Mouse (Mus musculus) Patski (cell line): ENCODE results near the gene Peli2. TPM values are rescaled to one million over a fixed set of nuclear protein-coding genes. Genes with fewer than 3 reads are reported as not detected.

Experiments
- ATAC-seq: fragments of 100-300 bp; one replicate; pipeline ENCODE4 v1.8.0; 2021
- CTCF ChIA-PET: fragments of 350-600 bp; sonication (Branson Sonifier 250); formaldehyde crosslinking; loops from one replicate; lab custom pipeline; 2022; ENCODE audit warnings: inconsistent platforms; lab: Charles Lee
- POLR2A ChIA-PET: fragments of 350-600 bp; sonication (Branson Sonifier 250); formaldehyde crosslinking; loops from one replicate; lab custom pipeline; 2022; ENCODE audit warnings: antibody characterized with exemption, inconsistent platforms; lab: Charles Lee
- DNase-seq: peaks from one replicate; pipeline ENCODE4 v3.0.0-alpha.2; 2011; ENCODE audit warnings: low read depth, low spot score
- H3K27me3 ChIP-seq: fragments of 371-371 bp; one replicate; pipeline ENCODE4 v1.5.1; 2021
- CTCF ChIP-seq: fragments of 100-300 bp; IDR thresholded peaks from one replicate; pipeline ENCODE4 v1.5.1; 2021
- in situ Hi-C: fragments of 300-500 bp; cut with MboI; formaldehyde crosslinking; loops from 3 replicates; pipeline ENCODE4 v1.11.1; 2018; ENCODE audit warnings: low pct_unique_long_range_greater_than_20kb, mixed read lengths
- polyA plus RNA-seq: library from polyadenylated mRNA; unstranded; gene quantifications from one replicate; pipeline ENCODE4 v1.2.3, GENCODE M21; 2021

Gene Peli2
- polyA plus RNA-seq, 1 experiment from 2014 or later, result 5.4 TPM

DNA sequence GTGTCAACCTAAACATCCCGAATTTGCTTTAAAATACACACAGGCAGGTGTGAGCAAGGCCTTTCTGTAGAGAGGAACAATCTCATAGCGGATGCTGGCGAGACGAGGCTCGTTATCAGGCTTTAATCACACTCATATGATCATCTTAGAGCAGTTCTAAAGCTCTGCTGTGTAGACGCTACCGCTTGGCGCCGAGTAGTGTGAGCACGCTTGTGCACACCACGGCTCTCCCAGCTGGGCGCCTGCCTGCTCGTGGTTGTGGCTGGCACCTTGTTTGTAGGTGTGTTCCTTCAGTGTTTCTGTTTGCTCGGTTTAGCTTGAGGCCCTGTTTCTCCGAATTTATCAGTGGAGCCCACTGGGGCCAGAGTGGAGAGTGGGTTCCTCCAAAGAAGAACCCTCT is 93.0 kb downstream of the Peli2 start:
- no peak for TF ChIP-seq CTCF
- ChIA-PET CTCF (no interaction called here), POLR2A (no interaction called here)
- DNase-seq (no peak), ATAC-seq (no peak)
- no peaks in the 10 kb centered on the region for H3K27me3 ChIP-seq
- in situ Hi-C loops, result no loop called here

DNA sequence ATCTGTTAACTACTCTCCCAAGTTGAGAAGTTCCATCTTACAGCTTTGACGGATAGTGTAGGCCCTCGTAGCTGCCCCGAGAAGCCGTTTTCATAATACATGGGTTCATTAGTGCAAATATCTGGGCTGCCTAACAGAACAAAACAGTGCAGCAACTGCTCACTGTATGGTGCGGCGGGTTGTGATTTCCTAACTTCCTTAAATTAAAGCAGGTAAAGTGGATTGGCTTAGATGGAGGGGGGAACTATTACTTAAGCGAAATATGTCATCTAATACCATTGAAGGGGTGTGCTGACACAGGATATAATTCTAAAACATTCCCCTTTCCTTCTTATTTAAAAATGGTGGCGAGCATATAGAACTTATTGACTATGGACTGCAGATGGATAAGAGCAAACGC is 101.4 kb downstream of the Peli2 start:
- DNase-seq (no peak), ATAC-seq (no peak)
- H3K27me3 ChIP-seq, result no peaks in the 10 kb centered on the region
- in situ Hi-C loops, result no loop called here
- ChIA-PET POLR2A (no interaction called here), CTCF (interaction anchor here (1.7 kb wide), 1 partner anchor 19 kb away, joined by 4 read pairs; no protein-coding TSS in a partner anchor)
- TF ChIP-seq CTCF, result no peak

DNA sequence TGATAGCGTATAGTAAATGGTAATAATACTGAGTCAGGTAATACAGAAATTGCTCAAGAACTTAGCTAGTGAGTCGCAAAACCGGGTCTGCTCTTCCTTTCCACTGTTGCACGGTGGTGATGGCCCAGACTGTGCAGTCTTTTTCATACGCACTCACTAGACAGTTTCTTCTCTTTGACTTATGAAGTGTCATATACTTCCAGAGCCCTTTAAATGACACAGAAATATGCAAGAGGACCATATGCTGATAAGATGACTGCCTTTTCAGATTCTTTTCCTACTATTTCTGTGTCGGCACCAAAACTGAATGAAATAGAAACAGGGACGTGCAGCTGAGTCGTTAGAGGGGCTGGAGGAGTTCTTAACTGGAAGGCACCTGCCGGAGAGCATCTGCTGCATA is 102.1 kb downstream of the Peli2 start:
- ATAC-seq (no peak), DNase-seq (no peak)
- H3K27me3 ChIP-seq, result no peaks in the 10 kb centered on the region
- in situ Hi-C loops, result no loop called here
- no peak for TF ChIP-seq CTCF
- POLR2A ChIA-PET, result no interaction called here
- CTCF ChIA-PET, result interaction anchor here (1.7 to 2.2 kb wide), 2 partner anchors 19 kb away, joined by 4 to 5 read pairs; no protein-coding TSS in a partner anchor

DNA sequence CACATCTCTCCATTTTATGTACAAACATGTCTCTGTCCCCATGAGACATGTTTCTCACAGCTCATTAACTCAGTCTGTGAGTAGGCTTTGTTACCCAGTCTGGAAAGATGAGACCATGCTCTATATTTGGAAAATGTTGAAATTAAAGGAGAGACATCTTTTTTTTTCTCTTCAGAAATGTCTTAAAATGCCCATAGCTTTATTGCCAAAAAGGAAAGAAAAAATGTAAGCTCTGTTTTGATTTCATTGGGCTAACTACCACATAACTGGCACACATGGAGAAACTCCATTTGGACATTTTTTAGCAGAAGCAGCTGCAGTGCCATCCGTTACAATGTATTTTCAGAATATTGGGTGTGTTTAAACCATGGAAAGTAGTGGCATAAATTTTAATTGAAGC is 103.6 kb downstream of the Peli2 start:
- CTCF ChIA-PET, result interaction anchor here (1.8 to 2.2 kb wide), 2 partner anchors 10 to 17 kb away, joined by 5 to 7 read pairs; no protein-coding TSS in a partner anchor
- no peak for TF ChIP-seq CTCF
- in situ Hi-C loops, result no loop called here
- DNase-seq, result peak; percentile 33
- H3K27me3 ChIP-seq, result no peaks in the 10 kb centered on the region
- POLR2A ChIA-PET, result no interaction called here
- ATAC-seq, result no peak

DNA sequence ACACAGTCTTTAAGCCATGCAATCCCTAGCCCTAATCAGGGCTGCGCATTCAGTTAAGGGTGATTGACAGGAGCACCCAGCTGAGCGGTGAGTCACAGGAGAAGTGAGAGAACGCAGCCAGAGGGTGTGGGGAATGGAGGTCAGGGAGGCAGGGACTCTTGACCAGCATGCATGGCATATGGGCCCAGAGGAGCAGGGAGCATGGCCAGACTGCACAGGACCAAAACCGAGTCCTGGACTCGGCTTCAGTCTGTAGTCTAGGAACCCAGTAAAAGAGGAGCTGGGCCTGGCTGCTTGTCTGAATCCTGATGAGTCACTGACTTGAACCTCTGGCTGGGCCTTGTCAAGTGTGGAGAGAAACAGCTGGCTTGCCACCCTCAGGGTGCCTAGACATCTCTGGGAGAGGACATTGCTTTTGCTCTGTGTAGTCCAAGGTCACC is 104.3 kb downstream of the Peli2 start:
- peak; percentile 63 for ATAC-seq
- POLR2A ChIA-PET, result no interaction called here
- TF ChIP-seq CTCF, result no peak
- DNase-seq, result no peak
- CTCF ChIA-PET, result interaction anchor here (0.9 to 2.2 kb wide), 4 partner anchors 9 to 25 kb away, joined by 3 to 7 read pairs (median 4); no protein-coding TSS in a partner anchor
- in situ Hi-C loops, result no loop called here
- H3K27me3 ChIP-seq, result no peaks in the 10 kb centered on the region

DNA sequence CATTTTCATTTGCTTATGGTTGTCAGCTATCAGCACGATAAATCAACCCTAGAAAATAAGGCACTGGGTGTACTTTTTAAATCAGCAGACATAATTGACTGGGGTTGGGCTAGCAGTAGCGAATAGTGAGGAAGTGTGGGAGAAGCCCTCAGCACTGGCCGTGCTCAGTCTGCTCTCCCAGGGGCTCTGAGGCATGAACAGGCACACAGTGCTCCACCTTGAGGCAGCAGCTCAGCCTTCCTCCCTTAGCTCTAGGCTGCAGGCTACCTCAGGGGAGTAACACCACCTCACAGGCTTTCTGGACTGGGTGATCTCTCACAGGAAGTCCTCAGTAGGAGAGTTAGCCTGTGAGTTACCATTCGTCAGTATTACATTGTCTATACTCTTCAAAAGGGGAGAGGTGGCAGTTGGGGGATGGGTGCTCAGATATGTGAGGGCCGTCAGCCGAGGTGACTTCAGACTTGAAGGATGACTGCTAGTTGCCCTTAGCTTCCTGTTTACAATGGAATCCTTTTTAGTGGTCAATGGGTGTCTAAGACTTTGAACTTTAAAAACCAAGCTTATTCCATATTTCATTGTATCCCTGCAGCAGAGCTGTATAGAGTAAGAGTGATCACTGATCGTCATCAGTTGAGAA is 105.3 kb downstream of the Peli2 start:
- ChIA-PET CTCF (interaction anchor here (1.2 to 1.8 kb wide), 3 partner anchors 8 to 69 kb away, joined by 3 to 7 read pairs (median 3); no protein-coding TSS in a partner anchor), POLR2A (no interaction called here)
- ATAC-seq (no peak), DNase-seq (no peak)
- in situ Hi-C loops, result no loop called here
- no peak for TF ChIP-seq CTCF
- H3K27me3 ChIP-seq, result no peaks in the 10 kb centered on the region

DNA sequence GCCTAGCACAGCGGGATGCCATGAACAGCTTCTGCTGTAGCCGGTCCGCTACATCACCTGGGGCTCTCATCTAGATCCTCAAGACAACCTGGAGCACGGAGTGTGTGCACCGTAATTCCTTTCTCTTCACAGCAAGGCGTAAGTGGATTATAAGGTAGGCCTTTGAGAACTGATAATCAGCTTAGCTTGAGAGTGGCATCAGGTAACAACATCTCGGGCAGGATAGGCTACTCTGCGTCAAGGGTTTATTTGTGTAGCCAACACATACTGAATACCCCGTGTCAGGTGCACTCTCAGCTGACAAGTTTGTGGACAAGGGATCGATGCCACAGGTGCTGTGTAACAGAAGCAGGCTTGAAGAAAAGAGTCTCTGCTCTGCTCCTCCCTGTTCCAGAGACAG is 106.1 kb downstream of the Peli2 start:
- DNase-seq (no peak), ATAC-seq (no peak)
- in situ Hi-C loops, result no loop called here
- ChIA-PET CTCF (interaction anchor here (1.2 kb wide), 1 partner anchor 69 kb away, joined by 3 read pairs; no protein-coding TSS in a partner anchor), POLR2A (no interaction called here)
- no peak for TF ChIP-seq CTCF
- no peaks in the 10 kb centered on the region for H3K27me3 ChIP-seq

DNA sequence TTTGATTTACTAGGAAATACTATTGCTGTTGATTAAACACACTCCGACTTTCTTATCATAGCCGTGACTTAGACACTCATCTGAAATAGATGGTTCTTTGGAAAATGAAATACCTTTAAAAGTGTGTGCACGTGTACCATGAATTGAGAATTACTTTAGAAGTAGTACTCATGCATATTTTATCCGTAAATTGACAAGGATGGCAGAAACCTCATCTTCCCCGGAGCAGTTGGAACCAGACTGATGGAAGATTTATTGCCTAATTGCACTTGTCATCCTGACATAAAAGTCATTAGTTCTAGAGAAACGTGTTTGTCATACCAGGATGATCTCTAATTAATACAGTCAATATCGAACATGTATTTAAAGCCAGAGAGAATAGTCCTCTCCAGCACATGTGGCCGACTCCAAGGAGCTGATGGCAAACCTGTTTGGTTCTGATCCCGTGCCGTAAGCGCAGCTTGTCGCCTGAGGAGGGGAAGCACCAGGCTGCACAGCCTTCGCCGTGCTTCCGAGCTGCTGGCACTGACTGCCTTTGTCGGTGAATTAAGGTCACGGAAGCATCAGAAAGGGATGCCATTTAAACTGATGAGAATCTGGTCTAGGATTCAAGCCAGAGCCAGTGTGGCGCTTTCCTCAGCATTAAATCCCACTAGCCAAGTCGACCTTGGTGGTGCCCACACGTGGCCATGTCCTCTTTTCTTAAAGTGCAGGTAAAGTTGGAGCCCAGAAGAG is 114.3 kb downstream of the Peli2 start:
- ChIA-PET CTCF (interaction anchor here (0.8 to 1.6 kb wide), 4 partner anchors 10 to 18 kb away, joined by 3 to 7 read pairs (median 4); no protein-coding TSS in a partner anchor), POLR2A (no interaction called here)
- in situ Hi-C loops, result no loop called here
- DNase-seq (no peak), ATAC-seq (no peak)
- TF ChIP-seq CTCF, result no peak
- H3K27me3 ChIP-seq, result no peaks in the 10 kb centered on the region

DNA sequence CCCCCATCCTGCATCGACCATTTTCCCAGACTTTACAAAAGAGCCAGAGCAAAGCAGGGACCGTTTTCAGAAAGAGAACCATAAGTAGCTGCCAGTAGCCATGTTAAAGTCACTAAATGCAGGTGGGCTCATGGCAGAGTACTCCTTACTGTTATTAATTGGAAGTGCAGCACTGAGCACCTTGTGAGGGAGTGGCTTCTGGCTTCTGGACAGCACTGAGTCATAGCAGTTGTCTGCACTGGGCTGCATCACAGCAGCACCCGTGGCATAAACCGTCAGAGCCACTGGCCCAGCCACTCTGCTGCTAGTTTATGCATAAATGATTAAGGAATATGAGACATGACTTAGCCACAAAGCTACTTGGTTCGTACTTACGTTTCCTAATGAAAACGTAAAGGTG is 120.7 kb downstream of the Peli2 start:
- POLR2A ChIA-PET, result interaction anchor here (0.6 kb wide), 1 partner anchor 34 kb away, joined by 3 read pairs; no protein-coding TSS in a partner anchor
- ATAC-seq, result no peak
- TF ChIP-seq CTCF, result no peak
- no peaks in the 10 kb centered on the region for H3K27me3 ChIP-seq
- in situ Hi-C loops, result no loop called here
- CTCF ChIA-PET, result interaction anchor here (1.1 to 1.9 kb wide), 3 partner anchors 9 to 70 kb away, joined by 3 to 5 read pairs (median 3); no protein-coding TSS in a partner anchor
- no peak for DNase-seq

DNA sequence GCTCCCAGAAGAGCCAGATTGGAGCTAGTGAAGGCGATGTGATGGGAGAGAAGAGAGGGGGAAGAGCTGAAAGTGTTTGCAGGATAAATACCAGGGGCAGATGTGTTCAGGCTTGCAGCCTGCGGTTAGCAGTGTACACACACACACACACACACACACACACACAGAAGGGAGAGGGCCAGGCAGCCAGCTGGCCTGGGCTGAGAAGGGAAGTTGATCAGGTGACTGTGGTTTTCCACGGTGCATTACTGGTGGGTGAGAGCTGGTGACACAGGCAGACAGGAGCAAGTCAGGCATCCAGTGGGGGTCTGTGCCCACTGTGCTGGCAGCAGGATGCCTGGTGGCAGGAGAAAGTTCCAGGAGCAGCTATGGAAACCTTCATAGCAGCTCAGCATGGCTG is 125.6 kb downstream of the Peli2 start:
- no peak for ATAC-seq
- in situ Hi-C loops, result no loop called here
- DNase-seq, result no peak
- ChIA-PET CTCF (interaction anchor here (0.7 to 1.7 kb wide), 4 partner anchors 10 to 56 kb away, joined by 3 to 4 read pairs (median 3); no protein-coding TSS in a partner anchor), POLR2A (no interaction called here)
- no peak for TF ChIP-seq CTCF
- H3K27me3 ChIP-seq, result no peaks in the 10 kb centered on the region
